Mouse (Mus musculus) erythroblast, embryonic 14.5 days (primary cell): ENCODE results near the gene Krt42. TPM values are rescaled to one million over a fixed set of nuclear protein-coding genes. Genes with fewer than 3 reads are reported as not detected.

Experiments
- H3K27me3 ChIP-seq: 2 replicates; pipeline ENCODE4 v1.6.1; 2012; ENCODE audit warnings: inconsistent platforms; ENCODE audit not compliant: control insufficient read depth
- H3K36me3 ChIP-seq: 2 replicates; pipeline ENCODE4 v1.6.1; 2012; ENCODE audit warnings: mild to moderate bottlenecking, inconsistent platforms; ENCODE audit not compliant: control insufficient read depth
- H3K4me1 ChIP-seq: 2 replicates; pipeline ENCODE4 v1.6.1; 2012; ENCODE audit warnings: inconsistent platforms; ENCODE audit not compliant: control insufficient read depth
- H3K4me3 ChIP-seq: replicated peaks from 2 replicates; pipeline ENCODE3; 2012; ENCODE audit warnings: moderate library complexity, mild to moderate bottlenecking, inconsistent platforms
- H3K9me3 ChIP-seq: 2 replicates; pipeline ENCODE4 v1.6.1; 2012; ENCODE audit warnings: low read length, inconsistent platforms, mixed read lengths; ENCODE audit not compliant: control insufficient read depth
- GATA1 ChIP-seq: IDR thresholded peaks from 2 replicates; pipeline ENCODE4 v1.6.1; 2012; ENCODE audit warnings: low read length, inconsistent platforms, mixed read lengths
- TAL1 ChIP-seq: IDR thresholded peaks from 3 replicates; pipeline ENCODE4 v1.6.1; 2012; ENCODE audit warnings: low read length, inconsistent platforms, mixed read lengths
- polyA plus RNA-seq: library from polyadenylated mRNA; stranded (reverse); fragments of >175 nt; gene quantifications from 2 replicates; pipeline ENCODE4 v1.2.3, GENCODE M21; 2012

Gene Krt42
- polyA plus RNA-seq, 1 experiment, result 0.04 TPM

DNA sequence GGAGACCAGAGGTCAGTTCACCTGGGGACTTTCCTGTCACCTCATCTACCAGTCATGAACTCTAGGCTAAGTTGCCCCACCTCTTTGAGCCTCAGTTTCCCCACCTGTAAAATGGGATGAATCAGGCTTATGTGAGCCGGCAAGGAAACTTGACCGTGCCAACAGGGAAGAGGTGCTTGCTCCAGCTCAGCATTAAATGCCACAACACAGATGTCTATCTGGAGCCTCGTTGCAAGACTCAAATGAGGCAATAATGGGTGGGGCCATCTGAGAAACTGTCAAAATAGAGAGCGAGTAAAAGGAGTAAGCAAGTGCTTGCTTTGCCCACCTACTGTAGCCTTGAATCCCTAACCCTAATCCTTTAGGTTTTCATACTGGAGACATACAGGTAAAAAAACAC lies 50.4 kb downstream of the Krt42 start:
- no peaks in the 10 kb centered on the region for H3K36me3 ChIP-seq
- no peak overlapping the region for H3K4me3 ChIP-seq
- H3K4me1 ChIP-seq, result no peaks in the 10 kb centered on the region
- no peaks in the 10 kb centered on the region for H3K27me3 ChIP-seq
- no peaks in the 10 kb centered on the region for H3K9me3 ChIP-seq
- TF ChIP-seq TAL1 (no peak), GATA1 (no peak)

Other genes with a start within 250 kb of the Krt42 start
- not detected in 2 replicates for gene Krt33b, start 240.0 kb downstream of the Krt42 start, polyA plus RNA-seq
- not detected in 2 replicates for gene Krt34, start 228.3 kb downstream of the Krt42 start, polyA plus RNA-seq
- gene Krt31, start 219.3 kb downstream of the Krt42 start, polyA plus RNA-seq, result not detected in 2 replicates
- not detected in 2 replicates for gene Krt32, start 181.6 kb downstream of the Krt42 start, polyA plus RNA-seq
- not detected in 2 replicates for gene Krt35, start 173.6 kb downstream of the Krt42 start, polyA plus RNA-seq
- not detected in 2 replicates for gene Krt36, start 164.2 kb downstream of the Krt42 start, polyA plus RNA-seq
- not detected in 2 replicates for gene Krt13, start 148.3 kb downstream of the Krt42 start, polyA plus RNA-seq
- 0.29 and 0.31 TPM in 2 replicates for gene Krt15, start 133.9 kb downstream of the Krt42 start, polyA plus RNA-seq
- not detected in 2 replicates for gene Krt19, start 121.2 kb downstream of the Krt42 start, polyA plus RNA-seq
- gene Krt9, start 76.6 kb downstream of the Krt42 start, polyA plus RNA-seq, result not detected in 2 replicates
- 0.06 and 0.07 TPM in 2 replicates for gene Krt14, start 62.3 kb downstream of the Krt42 start, polyA plus RNA-seq
- not detected in 2 replicates for gene Krt16, start 21.0 kb downstream of the Krt42 start, polyA plus RNA-seq
- 0.03 and 0.04 TPM in 2 replicates for gene Krt17, start 8.8 kb downstream of the Krt42 start, polyA plus RNA-seq
- 151 and 186 TPM in 2 replicates for gene Eif1, start 50.0 kb upstream of the Krt42 start, polyA plus RNA-seq
- gene Gast, start 64.5 kb upstream of the Krt42 start, polyA plus RNA-seq, result 0.09 and 0.11 TPM in 2 replicates
- gene Hap1, start 86.3 kb upstream of the Krt42 start, polyA plus RNA-seq, result 0.03 TPM in 1 of 2 replicates, not detected in the other
- gene Jup, start 127.9 kb upstream of the Krt42 start, polyA plus RNA-seq, result 0.29 and 0.56 TPM in 2 replicates
- not detected in 2 replicates for gene P3h4, start 145.0 kb upstream of the Krt42 start, polyA plus RNA-seq
- gene Fkbp10, start 145.8 kb upstream of the Krt42 start, polyA plus RNA-seq, result 0.05 and 0.07 TPM in 2 replicates
- gene Nt5c3b, start 171.9 kb upstream of the Krt42 start, polyA plus RNA-seq, result 1.4 and 1.9 TPM in 2 replicates
- not detected in 2 replicates for gene Klhl10, start 172.0 kb upstream of the Krt42 start, polyA plus RNA-seq
- 0.03 and 0.06 TPM in 2 replicates for gene Klhl11, start 202.9 kb upstream of the Krt42 start, polyA plus RNA-seq